Mouse (Mus musculus): ENCODE data around the gene Trpm8.

The Trpm8 gene

DNA sequence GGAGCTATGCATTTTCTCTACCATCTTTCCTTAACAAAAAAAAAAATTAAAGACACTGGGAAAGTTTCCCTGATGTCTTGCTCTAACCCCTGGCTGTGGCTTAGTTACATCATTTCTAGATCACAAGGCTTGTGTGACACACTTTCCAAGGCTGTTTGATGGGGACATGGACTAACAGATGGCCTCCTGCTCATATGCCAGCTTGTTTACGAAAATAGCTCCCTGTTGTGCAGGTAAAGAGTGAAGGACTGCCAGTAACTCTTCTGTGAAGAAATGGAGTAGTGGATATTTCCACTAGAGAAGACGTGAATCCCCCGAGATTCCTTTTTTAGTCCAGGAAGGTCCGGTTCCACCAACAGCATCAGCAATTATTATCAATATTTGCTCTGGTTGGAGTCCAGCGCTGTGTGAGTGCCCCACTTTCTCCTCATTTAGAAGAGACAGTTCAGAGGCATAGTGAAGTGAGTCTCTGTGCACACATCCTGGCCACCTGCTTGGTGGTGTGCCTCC, 71.1 kb downstream of the Trpm8 start:
- in situ Hi-C loops (cut with MboI, MseI) = loop anchor here (10.0 to 25.0 kb wide), 5 partner anchors 144 to 1686 kb away; partner anchors contain the start of genes Dnajb3 (in 1 of the 2), Ecel1 (in 1 of the 2), Nppc (in 1 of the 2) and Ugt1a2 (in 1 of the 2)

DNA sequence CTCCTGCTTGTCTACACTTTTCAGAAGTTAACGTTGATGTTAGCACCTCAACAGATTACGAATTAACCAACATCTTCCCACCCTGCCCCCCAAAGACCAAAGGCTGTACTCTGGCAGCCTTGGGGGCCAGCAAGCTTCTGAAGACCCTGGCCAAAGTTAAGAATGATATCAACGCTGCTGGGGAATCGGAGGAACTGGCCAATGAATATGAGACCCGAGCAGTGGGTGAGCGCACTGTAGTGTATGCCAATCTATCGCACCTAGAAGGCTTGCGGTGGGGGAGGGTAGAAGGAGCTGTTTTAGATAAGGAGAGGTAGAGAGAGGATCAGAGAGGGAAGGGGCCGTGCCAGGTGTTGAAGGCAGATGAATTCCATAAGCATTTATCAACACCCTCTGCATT, 73.3 kb downstream of the Trpm8 start:
- in situ Hi-C loops (cut with MboI, MseI) = no loop called here

DNA sequence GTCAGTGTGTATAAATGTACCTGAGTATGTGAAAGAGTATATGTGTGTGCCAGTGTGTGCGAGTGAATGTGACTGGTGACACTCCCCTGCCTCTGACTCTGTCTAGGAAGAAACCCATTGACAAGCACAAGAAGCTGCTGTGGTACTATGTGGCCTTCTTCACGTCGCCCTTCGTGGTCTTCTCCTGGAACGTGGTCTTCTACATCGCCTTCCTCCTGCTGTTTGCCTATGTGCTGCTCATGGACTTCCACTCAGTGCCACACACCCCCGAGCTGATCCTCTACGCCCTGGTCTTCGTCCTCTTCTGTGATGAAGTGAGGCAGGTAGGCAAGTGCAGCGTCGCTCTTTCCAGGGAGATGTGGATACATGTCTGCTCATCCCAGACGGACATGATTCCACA, 77.6 kb downstream of the Trpm8 start:
- in situ Hi-C loops (cut with MboI, MseI) = loop anchor here (5.0 kb wide), 2 partner anchors 38 to 387 kb away; no protein-coding TSS in a partner anchor

DNA sequence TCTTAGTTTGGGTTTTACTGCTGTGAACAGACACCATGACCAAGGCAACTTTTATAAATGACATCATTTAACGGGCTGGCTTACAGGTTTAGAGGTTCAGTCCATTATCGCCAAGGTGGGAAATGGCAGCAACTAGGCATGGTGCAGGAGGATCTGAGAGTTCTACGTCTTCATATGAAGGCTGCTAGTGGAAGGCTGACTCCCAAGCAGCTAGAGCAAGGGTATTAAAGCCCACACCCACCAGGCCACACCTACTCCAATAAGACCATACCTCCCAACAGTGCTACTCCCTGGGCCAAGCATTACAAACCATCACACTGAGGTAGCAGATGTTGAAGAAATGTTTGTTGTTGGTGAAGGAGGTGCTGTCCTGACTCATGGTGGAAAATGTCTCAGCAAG, 78.2 kb downstream of the Trpm8 start:
- in situ Hi-C loops (cut with MboI, MseI) = loop anchor here (5.0 kb wide), 2 partner anchors 38 to 387 kb away; no protein-coding TSS in a partner anchor

DNA sequence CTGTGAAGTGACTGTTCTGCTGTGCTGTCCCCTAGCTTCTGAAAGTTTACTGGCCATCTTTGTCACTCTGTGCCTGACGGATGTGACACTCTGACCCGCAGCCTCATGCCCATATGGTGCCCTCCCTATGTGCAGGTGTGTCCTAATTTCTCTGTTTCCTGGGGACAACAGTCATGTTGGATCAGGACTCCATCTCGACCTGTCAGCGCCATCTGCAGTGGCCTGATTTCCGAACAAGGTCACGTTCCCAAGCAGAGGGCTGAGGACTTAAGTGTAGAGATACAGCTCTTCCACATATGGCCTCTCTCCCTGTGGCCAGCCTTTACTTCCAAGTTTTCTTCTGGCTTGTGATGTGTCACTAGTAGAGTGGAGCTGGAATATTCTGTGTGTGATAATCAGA, 79.2 kb downstream of the Trpm8 start:
- in situ Hi-C loops (cut with MboI, MseI) = loop anchor here (5.0 kb wide), 2 partner anchors 39 to 386 kb away; no protein-coding TSS in a partner anchor

DNA sequence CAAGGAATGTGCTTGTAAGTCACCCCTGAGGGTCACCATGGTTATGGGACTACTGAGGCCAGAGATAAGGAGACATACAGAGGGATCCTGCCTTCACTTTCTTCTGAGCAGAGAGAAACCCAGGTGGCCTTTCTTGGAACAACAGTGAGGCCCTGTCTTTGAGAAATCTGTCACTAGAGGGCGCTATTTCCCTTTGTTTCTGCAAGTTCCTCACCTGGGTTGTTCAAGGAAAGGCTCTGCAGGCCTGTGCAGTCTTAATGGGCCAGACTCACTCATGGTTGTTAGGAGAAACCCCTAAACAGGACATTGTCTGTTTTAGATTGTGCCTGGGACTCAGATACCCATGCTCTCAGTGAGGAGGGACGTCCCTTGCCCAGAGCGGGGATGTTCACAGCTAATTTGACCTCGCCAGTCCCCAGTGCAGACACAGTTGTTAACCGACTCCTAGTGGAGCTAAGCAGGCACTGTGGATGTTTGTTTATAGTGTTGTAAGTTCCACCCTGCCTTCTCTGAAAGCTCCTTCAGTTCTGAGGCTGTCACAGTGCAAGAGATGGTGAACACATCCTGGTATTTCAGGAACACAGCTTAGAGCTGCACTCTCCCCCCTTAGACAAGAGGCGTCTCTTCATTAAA, 80.1 kb downstream of the Trpm8 start:
- in situ Hi-C loops (cut with MboI, MseI) = loop anchor here (5.0 kb wide), 2 partner anchors 40 to 385 kb away; no protein-coding TSS in a partner anchor

DNA sequence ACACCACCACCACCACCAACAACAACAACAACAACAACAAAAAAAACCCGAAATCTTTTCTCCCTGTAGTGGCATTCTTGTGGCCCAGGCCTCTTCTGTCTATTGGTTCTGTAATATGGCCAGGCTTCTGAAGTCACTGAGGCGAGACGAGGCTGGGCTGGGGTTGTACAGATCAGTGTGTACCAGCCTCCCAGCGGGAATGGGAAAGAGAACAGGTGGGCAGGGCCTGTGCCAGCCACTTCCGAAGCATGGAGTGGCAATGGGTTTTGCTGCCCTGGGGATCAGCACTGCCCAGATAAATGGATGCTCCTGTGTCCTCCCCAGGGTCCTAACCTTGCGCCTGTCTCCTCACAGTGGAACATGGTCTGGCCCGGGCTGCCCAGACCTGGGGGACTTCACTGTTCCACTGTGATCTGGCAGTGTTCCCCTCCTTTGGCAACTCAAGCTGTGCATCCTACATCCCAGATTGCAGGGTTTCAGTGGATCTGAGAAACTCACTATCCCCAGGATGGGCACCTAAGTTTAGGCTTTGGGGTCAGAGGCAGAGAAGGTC, 80.7 kb downstream of the Trpm8 start:
- in situ Hi-C loops (cut with MboI, MseI) = loop anchor here (5.0 kb wide), 2 partner anchors 41 to 384 kb away; no protein-coding TSS in a partner anchor

DNA sequence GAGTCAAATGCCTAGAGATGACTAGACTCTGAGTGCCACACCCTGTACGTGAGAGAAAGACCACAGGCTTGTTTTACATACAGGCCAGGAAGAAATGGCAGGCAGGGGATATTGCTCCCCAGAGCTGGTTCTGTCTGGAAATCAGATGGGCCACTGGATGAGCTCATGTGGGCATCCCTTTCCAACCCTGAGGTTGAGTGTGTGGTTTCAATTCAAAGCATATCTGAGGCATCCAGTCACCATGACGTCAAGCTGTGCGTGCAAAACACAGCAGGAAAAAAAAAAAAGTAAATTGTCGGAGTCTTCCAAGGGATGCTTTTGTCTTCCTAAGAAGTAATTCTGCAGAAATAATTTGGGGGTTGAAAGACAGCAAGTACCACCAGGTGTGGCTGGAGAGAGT, 83.6 kb downstream of the Trpm8 start:
- in situ Hi-C loops (cut with MboI, MseI) = no loop called here

DNA sequence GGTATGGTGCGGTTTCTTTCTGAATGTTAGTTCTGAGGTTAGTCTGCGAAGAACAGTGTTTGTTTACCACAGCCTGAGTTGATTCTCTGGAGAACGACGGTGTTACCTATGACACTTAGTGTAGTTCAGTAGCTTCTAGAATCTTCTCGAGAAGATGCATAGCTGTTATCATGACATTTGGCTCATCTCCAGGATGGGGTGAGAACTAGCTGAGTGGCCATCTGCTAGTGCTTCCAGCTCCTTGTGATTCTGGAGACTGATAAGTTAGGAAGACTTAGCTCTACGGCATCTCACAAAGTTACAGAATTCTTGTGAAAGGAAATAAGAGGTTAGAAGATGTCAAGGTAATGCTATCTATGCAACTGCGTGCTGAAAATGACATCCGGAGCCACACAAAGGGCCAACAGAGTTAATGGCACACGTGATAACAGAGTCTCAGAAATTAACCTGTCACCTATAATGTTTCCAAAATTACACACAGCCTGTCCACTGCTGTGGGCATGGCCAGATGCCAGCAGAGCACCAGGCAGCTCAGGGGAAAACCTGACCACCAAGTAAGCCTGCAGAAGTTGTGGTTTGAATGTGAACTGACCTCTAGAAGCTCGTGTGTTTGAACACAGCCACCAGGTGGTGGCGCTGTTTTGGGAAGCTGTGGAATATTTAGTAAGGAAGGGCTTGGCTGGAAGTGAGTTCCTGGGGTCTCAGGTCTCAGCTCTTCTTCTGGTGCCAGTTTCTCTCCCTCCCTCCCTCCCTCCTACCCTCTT, 89.6 kb downstream of the Trpm8 start:
- in situ Hi-C loops (cut with MboI, MseI) = no loop called here

DNA sequence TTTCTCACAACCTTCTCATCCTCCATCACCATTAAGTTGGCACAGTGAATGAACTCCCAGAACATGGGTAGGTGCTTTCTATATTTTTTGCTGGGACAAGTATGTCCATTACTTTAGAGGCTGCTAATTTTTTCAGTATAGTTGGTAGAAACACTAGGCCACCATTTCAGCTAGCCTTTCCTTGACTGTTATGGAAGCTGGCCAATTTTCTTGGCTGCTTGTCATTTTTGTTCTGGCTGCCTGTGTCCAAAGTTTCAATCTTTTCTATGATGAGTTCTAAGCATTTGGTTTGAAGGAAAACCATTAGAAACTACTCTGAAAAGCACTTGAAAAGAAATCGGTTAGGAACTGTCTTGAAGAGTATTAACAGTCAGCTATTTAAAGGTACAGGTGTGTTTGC, 101.0 kb downstream of the Trpm8 start:
- in situ Hi-C loops (cut with MboI, MseI) = no loop called here

DNA sequence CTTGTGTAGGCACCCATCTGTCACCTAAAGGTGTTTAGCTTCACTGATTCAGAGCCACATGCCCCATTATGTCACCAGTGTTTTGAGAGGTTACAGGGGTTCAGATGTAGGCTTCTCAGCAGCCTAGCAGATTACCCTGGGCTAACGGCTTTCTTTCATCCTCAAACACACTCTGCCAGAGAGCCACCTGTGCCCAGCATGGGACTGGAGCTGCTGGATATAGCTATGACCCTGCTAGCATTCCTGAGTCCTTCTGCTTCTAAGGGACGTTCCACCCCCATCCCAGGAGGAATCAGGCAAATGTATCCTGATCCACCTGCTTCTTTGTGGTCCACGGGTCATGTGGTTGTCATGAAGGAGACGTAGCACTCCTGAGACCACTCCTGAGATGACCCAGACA, 114.2 kb downstream of the Trpm8 start:
- in situ Hi-C loops (cut with MboI, MseI) = loop anchor here in 1 of 2 experiments (10.0 kb wide), 1 partner anchor 1577 kb away; no protein-coding TSS in a partner anchor

DNA sequence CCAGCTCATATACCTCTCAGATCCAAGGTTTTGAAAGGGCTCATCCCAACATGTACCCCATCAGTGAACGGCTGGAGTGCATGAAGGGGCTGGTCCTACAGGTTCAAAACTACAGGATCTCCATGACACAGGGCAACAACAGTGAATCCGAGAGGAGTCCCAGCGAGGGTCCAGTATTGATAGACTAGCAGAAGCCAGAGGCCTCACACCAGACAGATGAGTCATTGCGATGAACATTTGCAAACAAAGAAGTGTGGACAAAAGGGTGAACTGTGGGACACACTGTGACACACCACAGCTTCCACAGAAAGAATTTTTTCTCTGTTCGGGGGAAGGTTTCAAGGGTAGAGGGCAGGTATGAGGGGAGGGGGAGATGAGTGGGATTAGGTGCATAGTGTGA, 115.9 kb downstream of the Trpm8 start:
- in situ Hi-C loops (cut with MboI, MseI) = loop anchor here in 1 of 2 experiments (10.0 kb wide), 1 partner anchor 1579 kb away; no protein-coding TSS in a partner anchor

DNA sequence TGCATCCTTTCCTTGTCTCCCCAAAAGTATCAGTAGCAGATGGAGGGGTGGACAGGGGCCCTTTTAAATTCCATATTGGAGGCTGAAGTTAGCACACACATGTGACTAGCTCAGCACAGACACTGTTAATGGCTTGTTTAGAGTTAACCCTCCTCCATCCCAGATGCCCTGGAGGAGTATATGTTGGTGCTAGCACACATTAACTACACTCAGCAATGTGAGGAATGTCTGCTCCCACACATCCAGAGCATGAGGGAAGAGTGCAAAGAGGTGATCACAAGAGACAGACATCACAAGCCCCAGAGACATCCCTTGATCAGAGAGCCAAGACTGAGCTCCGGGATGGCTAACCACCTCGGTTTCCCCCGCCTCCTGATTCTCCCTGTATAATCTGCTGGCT, 125.9 kb downstream of the Trpm8 start:
- in situ Hi-C loops (cut with MboI, MseI) = no loop called here

DNA sequence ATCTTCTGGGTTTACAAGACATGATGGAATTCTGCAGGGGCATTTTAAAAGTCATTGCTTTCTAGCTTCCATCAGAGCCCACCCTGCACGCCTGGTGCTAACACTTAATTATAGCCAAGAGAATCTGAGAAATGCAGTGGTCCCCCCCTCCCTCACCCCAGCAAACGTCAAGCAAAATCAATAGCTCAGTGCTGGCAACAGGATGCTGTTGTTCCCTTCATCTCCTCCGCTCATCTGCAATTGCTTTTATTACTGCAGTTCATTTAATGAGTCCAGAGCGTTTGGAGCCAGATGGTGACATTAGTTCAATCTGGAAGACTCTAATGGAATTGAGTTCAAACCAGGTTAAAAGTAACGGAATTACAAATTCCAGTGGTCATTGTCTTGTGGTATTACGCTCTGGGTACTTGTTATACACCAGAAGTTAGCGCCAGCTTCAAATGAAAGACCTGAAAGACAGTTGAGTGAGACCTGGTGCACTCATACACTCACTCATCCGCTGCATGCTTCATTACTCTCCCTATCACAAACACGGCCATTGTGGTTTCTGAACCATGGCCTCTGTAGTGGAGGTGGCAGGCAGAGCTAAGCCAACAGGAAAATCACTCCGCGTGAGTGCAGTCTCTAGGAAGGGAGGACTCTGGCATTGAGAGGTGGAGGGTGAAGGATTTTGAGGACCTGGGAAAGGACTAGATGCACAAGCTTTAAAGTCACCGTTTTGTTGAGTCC, 128.8 kb downstream of the Trpm8 start:
- in situ Hi-C loops (cut with MboI, MseI) = no loop called here

DNA sequence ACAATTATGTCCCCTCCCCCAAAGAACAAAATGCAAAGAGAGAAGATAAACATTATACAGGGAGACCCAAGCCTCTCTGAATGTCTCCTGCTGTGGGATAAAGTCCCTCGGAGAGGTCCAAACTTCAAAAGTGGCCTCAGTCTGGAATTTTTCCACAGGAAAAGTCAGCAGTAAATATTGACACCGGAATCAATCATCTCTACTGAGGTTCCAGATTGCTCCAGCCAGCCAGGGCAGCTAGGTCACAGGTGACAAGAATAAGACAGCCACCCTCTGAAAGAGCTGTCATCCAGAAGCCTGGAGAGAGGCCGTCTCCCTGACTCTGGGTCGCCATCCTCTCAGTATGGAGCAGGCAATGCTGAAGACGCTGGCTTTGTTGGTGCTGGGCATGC, 129.3 kb downstream of the Trpm8 start, which contains the start of gene Spp2:
TSS of gene Spp2 (plus strand) at position 155 of the 392 bp plus-strand sequence.
- in situ Hi-C loops (cut with MboI, MseI) = no loop called here

DNA sequence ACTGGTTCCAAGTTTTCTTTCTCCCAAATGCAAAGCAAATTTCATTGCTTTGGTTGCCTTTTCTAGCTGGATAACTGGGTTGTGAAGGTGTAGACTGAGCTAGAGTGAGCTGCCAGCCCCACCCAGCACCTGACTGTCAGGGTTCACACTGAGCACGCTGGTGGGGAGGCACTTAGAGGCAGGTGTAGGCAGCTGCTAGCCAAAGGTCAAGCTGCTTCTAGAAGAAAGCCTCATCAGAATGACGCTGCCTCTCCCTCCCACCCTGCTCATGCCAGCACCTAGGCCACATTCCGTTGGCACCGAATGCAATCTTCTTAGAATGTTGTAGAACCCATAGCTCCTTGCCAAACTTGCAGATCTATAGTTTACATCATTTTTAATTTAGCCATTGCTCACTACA, 130.9 kb downstream of the Trpm8 start:
- in situ Hi-C loops (cut with MboI, MseI) = no loop called here

DNA sequence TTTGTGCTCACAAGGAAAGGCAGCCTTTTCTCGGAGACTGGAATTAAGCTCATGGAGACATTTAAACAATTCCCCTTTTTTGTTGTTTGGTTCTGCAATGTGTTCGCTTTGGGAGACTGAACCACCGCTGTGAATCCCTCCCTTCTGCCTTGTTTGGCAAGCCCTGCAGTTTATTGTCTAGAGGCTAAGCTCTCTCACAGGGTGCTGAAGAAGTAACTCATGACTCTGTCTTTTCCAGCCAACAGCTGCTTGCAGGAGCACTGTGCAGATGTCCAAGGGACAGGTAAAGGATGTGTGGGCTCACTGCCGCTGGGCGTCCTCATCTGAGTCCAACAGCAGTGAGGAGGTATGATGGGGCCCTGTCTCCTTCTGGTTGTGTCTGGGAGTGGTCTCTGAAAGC, 134.6 kb downstream of the Trpm8 start:
- in situ Hi-C loops (cut with MboI, MseI) = no loop called here

DNA sequence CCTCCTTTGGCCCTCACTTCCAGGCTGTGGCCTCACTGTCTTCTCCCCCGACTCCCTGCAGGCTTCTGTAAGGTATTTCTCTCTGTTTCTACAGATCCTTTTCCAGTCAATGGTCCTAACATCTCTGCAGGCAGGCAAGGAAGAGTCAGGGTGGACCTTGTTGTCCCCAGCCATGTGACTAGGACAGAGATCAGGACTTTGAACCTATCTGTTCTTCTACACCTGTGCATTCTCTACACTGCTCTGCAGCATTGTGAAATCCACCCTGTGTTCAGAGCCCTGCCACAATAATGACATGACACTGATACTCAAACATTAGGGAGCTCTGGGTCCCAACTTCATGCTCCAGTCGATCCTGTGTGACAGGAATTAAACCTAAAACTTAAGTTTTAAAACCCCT, 141.5 kb downstream of the Trpm8 start:
- in situ Hi-C loops (cut with MboI, MseI) = no loop called here

DNA sequence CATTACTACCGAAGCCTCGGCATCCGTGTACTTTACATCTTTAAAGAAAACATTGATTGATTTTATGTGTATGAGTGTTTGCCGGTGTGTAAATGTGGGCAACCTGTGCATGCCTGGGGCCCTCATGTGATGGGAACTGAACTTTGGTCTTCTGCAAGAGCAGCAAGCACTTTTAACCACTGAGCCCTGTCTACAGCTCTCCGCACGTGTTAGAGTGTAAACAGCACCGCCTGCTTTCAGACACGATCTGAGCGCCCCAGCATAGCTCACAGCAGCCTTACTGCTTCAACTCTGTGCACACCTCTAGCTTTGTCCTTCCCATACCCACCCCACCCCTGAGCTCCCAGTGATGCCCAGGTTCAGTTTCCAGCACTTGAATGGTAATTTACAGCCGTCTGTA, 144.6 kb downstream of the Trpm8 start:
- in situ Hi-C loops (cut with MboI, MseI) = loop anchor here in 1 of 2 experiments (5.0 kb wide), 1 partner anchor 775 kb away; no protein-coding TSS in a partner anchor

DNA sequence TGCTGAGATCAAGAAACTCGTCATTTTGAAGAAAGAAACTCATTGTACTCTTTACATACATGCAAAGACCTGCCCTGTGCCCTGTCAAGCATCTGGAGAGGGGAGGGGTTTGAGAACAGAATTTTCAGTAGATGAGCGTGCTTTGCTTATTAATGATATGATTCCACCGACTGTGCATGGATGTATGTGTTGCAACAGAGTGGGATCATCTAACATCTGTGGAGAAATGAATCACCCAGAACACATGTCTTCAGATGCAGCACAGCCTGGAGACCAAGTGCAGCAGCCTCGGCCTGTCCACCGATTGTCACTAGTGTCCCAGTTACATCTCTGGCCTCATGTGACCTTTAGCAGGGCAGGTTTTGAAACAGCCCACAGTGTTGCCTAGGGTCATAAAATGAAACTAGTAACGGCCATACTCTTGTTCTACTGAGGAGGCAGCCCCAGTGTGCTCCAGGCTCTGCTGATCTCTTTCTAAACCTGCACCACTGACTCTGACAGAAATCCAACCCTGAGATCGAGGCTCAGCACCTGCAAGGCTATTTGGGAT, 145.5 kb downstream of the Trpm8 start:
- in situ Hi-C loops (cut with MboI, MseI) = loop anchor here in 1 of 2 experiments (5.0 kb wide), 1 partner anchor 774 kb away; no protein-coding TSS in a partner anchor
